Mouse (Mus musculus) embryonic facial prominence, embryonic 15.5 days (tissue): Measurements from ENCODE around the gene Ttc5. TPM values are rescaled to one million over a fixed set of nuclear protein-coding genes. Genes with fewer than 3 reads are reported as not detected.

Experiments used
- ATAC-seq: fragments of 200-750 bp; cut with Nextera tagmentation; 2 replicates; pipeline ENCODE4 v1.8.0; 2017; ENCODE audit warnings: low read depth, moderate TSS enrichment; ENCODE audit not compliant: insufficient number of reproducible peaks, low FRiP score, low TSS enrichment
- H3K27ac ChIP-seq: fragments of 300-500 bp; sonication (generic); replicated peaks from 2 replicates; pipeline ENCODE4 v1.5.1; 2015; ENCODE audit warnings: mild to moderate bottlenecking, inconsistent platforms
- H3K27me3 ChIP-seq: fragments of 300-500 bp; sonication (generic); 2 replicates; pipeline ENCODE4 v1.6.1; 2015; ENCODE audit warnings: inconsistent platforms
- H3K36me3 ChIP-seq: fragments of 300-500 bp; sonication (generic); 2 replicates; pipeline ENCODE4 v1.6.1; 2015; ENCODE audit warnings: mild to moderate bottlenecking, inconsistent platforms
- H3K4me1 ChIP-seq: fragments of 300-500 bp; sonication (generic); 2 replicates; pipeline ENCODE4 v1.6.1; 2015; ENCODE audit warnings: inconsistent platforms
- H3K4me2 ChIP-seq: fragments of 300-500 bp; sonication (generic); replicated peaks from 2 replicates; pipeline ENCODE4 v1.6.1; 2015; ENCODE audit warnings: mild to moderate bottlenecking, inconsistent platforms
- H3K4me3 ChIP-seq: fragments of 300-500 bp; sonication (generic); replicated peaks from 2 replicates; pipeline ENCODE4 v1.5.1; 2015; ENCODE audit warnings: mild to moderate bottlenecking, inconsistent platforms
- H3K9ac ChIP-seq: fragments of 300-500 bp; sonication (generic); 2 replicates; pipeline ENCODE4 v1.6.1; 2015; ENCODE audit warnings: inconsistent platforms
- H3K9me3 ChIP-seq: fragments of 300-500 bp; sonication (generic); replicated peaks from 2 replicates; pipeline ENCODE4 v1.6.1; 2016; ENCODE audit warnings: inconsistent platforms
- WGBS: fragments of 180-500 bp; shearing (Covaris S2); methylation state at CpG from one replicate; pipeline ENCODE4 v1.1.7; 2015; 5-methylcytosine and 5-hydroxymethylcytosine counted together
- polyA plus RNA-seq: library from polyadenylated mRNA; unstranded; fragments of >200 nt; fragmentation: Nextera tagmentation; extraction: Ambion mirVana; gene quantifications from 2 replicates; pipeline ENCODE4 v1.2.1, GENCODE M21; 2015

Ttc5 gene
- polyA plus RNA-seq, 1 experiment from 2014 or later, result 80.0 TPM

- Histone ChIP-seq H3K4me2 (no peak overlapping the region), H3K36me3 (no peaks in the 10 kb centered on the region), H3K4me1 (0 out of 2 replicates have a peak, but pooled peaks cover 2% of the 10 kb centered on the region), H3K27ac (no peak overlapping the region), H3K9ac (no peak overlapping the region), H3K9me3 (no peaks in the 10 kb centered on the region), H3K27me3 (no peaks in the 10 kb centered on the region), H3K4me3 (no peak overlapping the region)
- ATAC-seq, result no peak
- WGBS, result 50% methylated on average over 4 of the region's 4 CpGs
These were observed 17.7 kb upstream of the Ttc5 start for GRCm38 (mm10) chr14:50802843-50803562.

- Histone ChIP-seq H3K36me3 (no peaks in the 10 kb centered on the region), H3K9me3 (no peaks in the 10 kb centered on the region), H3K4me3 (no peak overlapping the region), H3K27me3 (no peaks in the 10 kb centered on the region), H3K4me1 (0 out of 2 replicates have a peak, but pooled peaks cover 2% of the 10 kb centered on the region), H3K9ac (no peak overlapping the region), H3K4me2 (no peak overlapping the region), H3K27ac (no peak overlapping the region)
- WGBS, result 82% methylated on average over 6 of the region's 6 CpGs
- no peak for ATAC-seq
These were observed 17.1 kb upstream of the Ttc5 start for GRCm38 (mm10) chr14:50802441-50802840.

- H3K27me3 ChIP-seq, result no peaks in the 10 kb centered on the region
- no peaks in the 10 kb centered on the region for H3K4me1 ChIP-seq
- no peak overlapping the region for H3K9ac ChIP-seq
- H3K36me3 ChIP-seq, result no peaks in the 10 kb centered on the region
- H3K4me3 ChIP-seq, result no peak overlapping the region
- H3K4me2 ChIP-seq, result no peak overlapping the region
- H3K27ac ChIP-seq, result no peak overlapping the region
- H3K9me3 ChIP-seq, result no peaks in the 10 kb centered on the region
- no peak for ATAC-seq
- WGBS, result 4% methylated on average over 3 of the region's 3 CpGs
These were observed 14.4 kb upstream of the Ttc5 start for GRCm38 (mm10) chr14:50799502-50800259.

DNA sequence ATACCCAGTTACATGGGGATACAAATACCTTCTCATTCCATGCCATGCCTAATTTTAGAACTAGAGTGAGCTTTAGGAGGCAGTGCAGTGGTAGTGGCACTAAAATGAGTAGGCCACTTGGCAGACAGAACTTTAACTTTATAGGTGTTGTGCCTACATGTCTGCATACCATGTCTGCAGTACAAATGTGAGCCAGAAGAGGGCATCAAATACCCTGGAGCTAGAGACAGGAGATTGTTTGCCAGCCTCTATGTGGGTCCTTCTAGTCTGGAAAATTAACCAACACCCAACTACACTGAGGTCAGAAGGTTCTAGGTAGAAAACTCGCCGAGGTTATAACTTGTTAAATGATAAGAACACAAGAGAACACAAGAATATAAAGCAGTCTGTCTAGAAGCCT lies 13.2 kb upstream of the Ttc5 start:
- 64% methylated on average over 2 of the region's 2 CpGs for WGBS
- Histone ChIP-seq H3K27ac (no peak overlapping the region), H3K9me3 (no peaks in the 10 kb centered on the region), H3K4me3 (no peak overlapping the region), H3K36me3 (no peaks in the 10 kb centered on the region), H3K4me1 (no peaks in the 10 kb centered on the region), H3K27me3 (no peaks in the 10 kb centered on the region), H3K9ac (no peak overlapping the region), H3K4me2 (no peak overlapping the region)
- ATAC-seq, result no peak

GRCm38 (mm10) chr14:50796464-50796863 lies 11.1 kb upstream of the Ttc5 start:
- no peak overlapping the region for H3K4me2 ChIP-seq
- no peak overlapping the region for H3K27ac ChIP-seq
- no peak for ATAC-seq
- H3K27me3 ChIP-seq, result no peaks in the 10 kb centered on the region
- H3K9me3 ChIP-seq, result no peaks in the 10 kb centered on the region
- no peaks in the 10 kb centered on the region for H3K4me1 ChIP-seq
- no peaks in the 10 kb centered on the region for H3K36me3 ChIP-seq
- H3K9ac ChIP-seq, result no peak overlapping the region
- WGBS, result 72% methylated on average over 1 of the region's 1 CpGs
- H3K4me3 ChIP-seq, result no peak overlapping the region

DNA sequence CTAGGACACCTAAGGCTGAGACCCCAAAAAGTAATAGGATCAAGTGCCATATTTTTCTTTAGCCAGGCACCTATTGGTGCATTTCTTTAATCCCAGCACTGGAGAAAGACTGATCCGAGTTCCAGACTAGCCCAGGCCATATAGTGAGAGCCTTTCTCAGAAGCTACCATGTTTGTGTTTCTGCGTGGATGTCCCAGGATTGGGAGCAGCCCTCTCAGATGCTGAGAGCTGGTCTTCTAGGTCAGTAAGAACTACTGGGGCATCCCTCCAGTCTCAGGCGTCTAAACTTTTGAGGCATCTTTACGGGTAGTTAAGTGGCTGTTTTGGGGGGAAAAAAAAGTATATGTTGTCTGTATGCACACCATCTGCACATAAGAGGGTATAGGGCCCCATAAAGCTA lies 10.6 kb upstream of the Ttc5 start:
- ATAC-seq, result no peak
- no peak overlapping the region for H3K27ac ChIP-seq
- 79% methylated on average over 4 of the region's 4 CpGs for WGBS
- no peaks in the 10 kb centered on the region for H3K27me3 ChIP-seq
- H3K4me3 ChIP-seq, result no peak overlapping the region
- H3K36me3 ChIP-seq, result no peaks in the 10 kb centered on the region
- H3K9me3 ChIP-seq, result no peaks in the 10 kb centered on the region
- H3K4me2 ChIP-seq, result no peak overlapping the region
- H3K9ac ChIP-seq, result no peak overlapping the region
- no peaks in the 10 kb centered on the region for H3K4me1 ChIP-seq

GRCm38 (mm10) chr14:50795261-50795935 lies 10.1 kb upstream of the Ttc5 start:
- no peak overlapping the region for H3K4me2 ChIP-seq
- H3K27ac ChIP-seq, result no peak overlapping the region
- H3K36me3 ChIP-seq, result no peaks in the 10 kb centered on the region
- no peaks in the 10 kb centered on the region for H3K4me1 ChIP-seq
- H3K4me3 ChIP-seq, result no peak overlapping the region
- no peak for ATAC-seq
- H3K9me3 ChIP-seq, result no peaks in the 10 kb centered on the region
- H3K9ac ChIP-seq, result no peak overlapping the region
- H3K27me3 ChIP-seq, result no peaks in the 10 kb centered on the region
- 92% methylated on average over 24 of the region's 24 CpGs for WGBS

DNA sequence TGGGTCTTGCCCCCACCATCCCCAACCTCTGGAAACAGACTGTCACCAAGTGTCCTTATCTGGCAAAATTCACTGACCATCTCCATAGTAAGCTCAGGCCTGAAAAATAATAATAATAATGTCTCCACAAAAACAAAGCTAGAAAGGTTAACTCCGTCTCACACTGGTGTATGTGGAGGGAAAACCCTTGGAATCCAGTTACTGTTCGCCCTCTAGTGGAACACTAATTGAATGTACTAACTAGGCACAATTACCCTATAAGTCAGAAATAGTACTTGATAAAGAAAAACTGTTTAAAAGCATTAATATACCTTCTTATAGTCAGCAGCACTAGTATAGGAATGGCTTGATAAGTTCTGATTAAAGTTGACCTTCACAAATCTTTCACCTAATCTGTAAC lies 2.8 kb upstream of the Ttc5 start:
- no peak for ATAC-seq
- no peaks in the 10 kb centered on the region for H3K36me3 ChIP-seq

GRCm38 (mm10) chr14:50784391-50785250 lies 698 bp downstream of the Ttc5 start:
- peaks cover 6% of the 10 kb centered on the region for H3K4me1 ChIP-seq
- ATAC-seq, result no peak
- H3K27me3 ChIP-seq, result no peaks in the 10 kb centered on the region
- H3K27ac ChIP-seq, result peak overlapping the region; percentile 71
- peaks cover 22% of the 10 kb centered on the region for H3K36me3 ChIP-seq
- WGBS, result 20% methylated on average over 16 of the region's 16 CpGs
- peak overlapping the region; percentile 69 for H3K9ac ChIP-seq
- peak overlapping the region; percentile 87 for H3K4me3 ChIP-seq
- peak overlapping the region; percentile 52 for H3K4me2 ChIP-seq
- H3K9me3 ChIP-seq, result no peaks in the 10 kb centered on the region

More for the DNA sequence above, 2.8 kb upstream of the Ttc5 start:
- WGBS, result 8% methylated on average over 2 of the region's 2 CpGs
- H3K9ac ChIP-seq, result no peak overlapping the region
- H3K4me3 ChIP-seq, result no peak overlapping the region
- H3K4me1 ChIP-seq, result peaks cover 6% of the 10 kb centered on the region
- no peaks in the 10 kb centered on the region for H3K27me3 ChIP-seq
- no peaks in the 10 kb centered on the region for H3K9me3 ChIP-seq
- no peak overlapping the region for H3K4me2 ChIP-seq
- H3K27ac ChIP-seq, result no peak overlapping the region

GRCm38 (mm10) chr14:50782166-50782565 lies 3.2 kb downstream of the Ttc5 start:
- H3K4me1 ChIP-seq, result peaks cover 6% of the 10 kb centered on the region
- ATAC-seq, result 0 out of 2 replicates have a peak, but pooled peaks have one; percentile 34
- no peaks in the 10 kb centered on the region for H3K9me3 ChIP-seq
- H3K9ac ChIP-seq, result no peak overlapping the region
- 82% methylated on average over 3 of the region's 3 CpGs for WGBS
- no peak overlapping the region for H3K4me3 ChIP-seq
- H3K27ac ChIP-seq, result no peak overlapping the region
- peaks cover 30% of the 10 kb centered on the region for H3K36me3 ChIP-seq
- no peaks in the 10 kb centered on the region for H3K27me3 ChIP-seq
- H3K4me2 ChIP-seq, result no peak overlapping the region
